Mouse (Mus musculus) CH12.LX (cell line): Measurements from ENCODE around the gene Fmo6.

ENCODE experiments used
- BHLHE40 ChIP-seq: IDR thresholded peaks from 2 replicates; pipeline ENCODE4 v1.6.1; 2011; ENCODE audit warnings: mild to moderate bottlenecking, low read depth, low read length, improper control_type of control experiment
- POLR2A ChIP-seq: IDR thresholded peaks from 2 replicates; pipeline ENCODE4 v1.6.1; 2011; ENCODE audit warnings: low read depth, mild to moderate bottlenecking, improper control_type of control experiment, low read length

- TF ChIP-seq POLR2A = no peak
- TF ChIP-seq BHLHE40 = no peak
Measured at GRCm38 (mm10) chr1:162895900-162896299, 41.4 kb downstream of the Fmo6 start.
